Mouse (Mus musculus): ENCODE data around the gene Gga2. TPM values are rescaled to one million over a fixed set of nuclear protein-coding genes. Genes with fewer than 3 reads are reported as not detected.

The Gga2 gene
- total and polyA plus RNA-seq, 3 experiments, result 29.5 to 95.3 (median 30.1) TPM

GRCm38 (mm10) chr7:122066945-122067516 is 46.0 kb upstream of the Gga2 start, which contains the start of the genes Ubfd1 and Ears2 (continued):
- TF ChIP-seq MAZ (IDR thresholded peaks at IDR 0.05; ENCODE audit: low read depth, low read length) (peak; percentile 36; the same call in 1 of the 2 replicates), CTCF (IDR thresholded peaks at IDR 0.05 in 2 of 3, conservative IDR thresholded peaks at IDR 0.05 in 1 of 3; ENCODE audit: control insufficient read depth in 1 of 3, insufficient read depth in 1 of 3, low read depth in 2 of 3, low read length in 3 of 3, poor library complexity in 1 of 3, severe bottlenecking in 1 of 3) (no peak), TAL1 (IDR thresholded peaks at IDR 0.05; ENCODE audit: low read length) (no peak)

DNA sequence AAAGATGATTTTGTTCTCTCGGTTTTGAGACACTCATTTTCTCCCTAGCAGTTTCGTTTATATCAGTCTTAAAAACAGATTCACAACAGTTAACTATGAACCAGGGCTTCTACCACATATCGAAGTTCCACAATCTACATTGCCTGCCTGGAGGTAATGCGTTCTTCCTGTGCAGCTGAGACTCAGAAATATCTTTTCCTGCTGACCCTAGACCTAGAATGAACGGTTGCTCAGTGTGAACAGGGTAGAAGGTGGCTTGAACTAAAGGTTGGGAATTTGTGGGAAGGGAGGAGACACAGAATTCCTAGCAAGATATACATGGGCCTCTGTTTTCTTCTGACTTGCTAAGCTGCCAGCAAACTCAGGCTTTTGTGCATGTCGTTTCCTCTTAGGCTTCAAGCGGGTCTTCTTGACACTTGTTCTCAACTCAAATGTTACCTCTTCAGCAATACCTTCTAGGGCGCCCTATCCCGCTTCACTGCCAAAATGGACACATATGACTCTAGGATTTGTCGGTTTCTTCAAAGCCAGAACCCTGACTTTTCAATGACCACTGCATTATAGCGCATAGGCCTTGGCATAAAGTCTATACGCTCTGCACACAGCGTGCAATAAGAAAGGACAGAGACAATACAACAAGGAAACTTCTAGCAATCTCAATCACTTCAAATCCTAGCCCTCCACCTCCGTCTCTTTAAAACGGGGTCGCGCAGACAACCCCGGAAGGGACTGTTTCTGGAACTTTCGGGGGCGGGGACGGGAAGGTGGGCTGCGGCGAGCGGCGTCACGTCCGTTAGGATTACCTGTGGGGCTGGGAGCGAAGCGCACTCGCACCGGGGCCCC is 45.3 kb upstream of the Gga2 start:
- TF ChIP-seq BHLHE40 (IDR thresholded peaks at IDR 0.05; ENCODE audit: borderline replicate concordance, low read depth, low read length) (no peak), E2F4 (IDR thresholded peaks at IDR 0.05; ENCODE audit: borderline replicate concordance, low read depth, low read length) (0 out of 2 replicates have a peak, but pooled peaks have one; percentile 46), MYB (IDR thresholded peaks at IDR 0.05; ENCODE audit: low read depth, low read length) (no peak; the same call in 1 of the 2 replicates), POLR2A (IDR thresholded peaks at IDR 0.05; ENCODE audit: control insufficient read depth in 1 of 2, insufficient read depth in 1 of 2, low read depth in 1 of 2, low read length in 2 of 2, poor library complexity in 1 of 2) (peak in 1 of 2 experiments; percentile 46; a peak in 1 of 4 replicates), ELF1 (IDR thresholded peaks at IDR 0.05; ENCODE audit: low read depth, low read length) (peak; percentile 76), EP300 (IDR thresholded peaks at IDR 0.05; ENCODE audit: low read depth in 1 of 2, low read length in 2 of 2) (peak in 1 of 2 experiments; percentile 26; a peak in 1 of 4 replicates), UBTF (IDR thresholded peaks at IDR 0.05; ENCODE audit: borderline replicate concordance, insufficient read depth, low read depth, low read length) (0 out of 2 replicates have a peak, but pooled peaks have one; percentile 7), ZMIZ1 (IDR thresholded peaks at IDR 0.05; ENCODE audit: low read depth, low read length) (peak; percentile 85), NRF1 (IDR thresholded peaks at IDR 0.05; ENCODE audit: insufficient read depth, low read depth, low read length, poor library complexity, severe bottlenecking) (no peak), KAT2A (conservative IDR thresholded peaks at IDR 0.05; ENCODE audit: low read depth, low read length) (0 out of 2 replicates have a peak, but pooled peaks have one; percentile 24), ETS1 (IDR thresholded peaks at IDR 0.05; ENCODE audit: low read depth, low read length) (0 out of 2 replicates have a peak, but pooled peaks have one; percentile 39), MAFK (IDR thresholded peaks at IDR 0.05; ENCODE audit: borderline replicate concordance, low read depth, low read length) (0 out of 2 replicates have a peak, but pooled peaks have one; percentile 33), NELFE (IDR thresholded peaks at IDR 0.05; ENCODE audit: low read depth, low read length) (peak; percentile 70), MAZ (IDR thresholded peaks at IDR 0.05; ENCODE audit: low read depth, low read length) (no peak), POLR2AphosphoS2 (IDR thresholded peaks at IDR 0.05; ENCODE audit: low read length) (peak; percentile 68)
- peak; percentile 74 for DNase-seq (ENCODE audit: low read depth, low spot score)

More for the DNA sequence above, 45.3 kb upstream of the Gga2 start:
- Histone ChIP-seq H3K4me3 (ENCODE audit: control insufficient read depth in 1 of 2, insufficient read depth in 1 of 2, low read depth in 2 of 2, low read length in 2 of 2) (peak overlapping the region; percentile 85 to 94), H3K9me3 (replicated peaks; ENCODE audit: insufficient read depth, low read length) (no peaks in the 10 kb centered on the region), H3K79me2 (ENCODE audit: control insufficient read depth, insufficient read depth, low read length, poor library complexity) (peaks cover 30% of the 10 kb centered on the region), H3K27ac (ENCODE audit: control insufficient read depth, low read depth, low read length) (peak overlapping the region; percentile 59), H3K27me3 (ENCODE audit: control insufficient read depth in 1 of 2, insufficient read depth in 2 of 2, low read length in 2 of 2) (no peaks in the 10 kb centered on the region), H3K4me1 (ENCODE audit: control insufficient read depth in 1 of 2, insufficient read depth in 2 of 2, low read length in 2 of 2) (peaks cover 5 to 6% of the 10 kb centered on the region in 2 experiments), H3K9ac (ENCODE audit: control insufficient read depth, low read depth, low read length, poor library complexity, severe bottlenecking) (peak overlapping the region; percentile 93), H3K36me3 (ENCODE audit: control insufficient read depth in 1 of 2, insufficient read depth in 2 of 2, low read length in 2 of 2) (peaks cover 3 to 22% of the 10 kb centered on the region in 2 experiments; a peak in 2 of 4 replicates)

Measured in MEL (cell line).